Mouse (Mus musculus) heart, embryonic 14.5 days (tissue): ENCODE measurements around the gene Gm5105. TPM values are rescaled to one million over a fixed set of nuclear protein-coding genes. Genes with fewer than 3 reads are reported as not detected.

Experiments
- ATAC-seq: fragments of 200-750 bp; cut with Nextera tagmentation; 2 replicates; pipeline ENCODE4 v1.8.0; 2017; ENCODE audit warnings: low read depth, moderate TSS enrichment; ENCODE audit not compliant: insufficient number of reproducible peaks, insufficient read depth, low FRiP score
- H3K27ac ChIP-seq, 2 experiments: fragments of 200-500 bp in 1 of 2; fragments of 300-500 bp in 1 of 2; sonication (generic) in 1 of 2; replicated peaks in 1 of 2; 2 replicates each; pipeline ENCODE4 v1.5.1; 2012 to 2014; ENCODE audit warnings: low read depth in 2 of 2, low read length in 2 of 2, control low read depth in 1 of 2, mild to moderate bottlenecking in 1 of 2, mixed read lengths in 1 of 2; ENCODE audit not compliant: control insufficient read depth in 1 of 2, insufficient read depth in 1 of 2
- H3K27me3 ChIP-seq: fragments of 300-500 bp; sonication (generic); 2 replicates; pipeline ENCODE4 v1.6.1; 2014; ENCODE audit warnings: mild to moderate bottlenecking, low read length, control low read depth; ENCODE audit not compliant: control insufficient read depth, insufficient read depth
- H3K36me3 ChIP-seq: fragments of 300-500 bp; sonication (generic); 2 replicates; pipeline ENCODE4 v1.6.1; 2014; ENCODE audit warnings: mild to moderate bottlenecking, control low read depth, low read length, mixed read lengths; ENCODE audit not compliant: control insufficient read depth, insufficient read depth
- H3K4me1 ChIP-seq, 2 experiments: fragments of 200-500 bp in 1 of 2; fragments of 300-500 bp in 1 of 2; sonication (generic) in 1 of 2; 2 replicates each; pipeline ENCODE4 v1.6.1; 2012 to 2014; ENCODE audit warnings: low read length in 2 of 2, control low read depth in 1 of 2, mixed read lengths in 1 of 2; ENCODE audit not compliant: control insufficient read depth in 2 of 2, insufficient read depth in 2 of 2
- H3K4me2 ChIP-seq: fragments of 300-500 bp; sonication (generic); 2 replicates; pipeline ENCODE4 v1.6.1; 2014; ENCODE audit warnings: mild to moderate bottlenecking, low read length
- H3K4me3 ChIP-seq, 2 experiments: fragments of 200-500 bp in 1 of 2; fragments of 300-500 bp in 1 of 2; sonication (generic) in 1 of 2; 2 replicates each; pipeline ENCODE4 v1.5.1; 2012 to 2014; ENCODE audit warnings: low read length in 2 of 2, mild to moderate bottlenecking in 2 of 2, control low read depth in 1 of 2, low read depth in 1 of 2, moderate library complexity in 1 of 2; ENCODE audit not compliant: control insufficient read depth in 1 of 2, insufficient read depth in 1 of 2
- H3K9ac ChIP-seq: fragments of 300-500 bp; sonication (generic); 2 replicates; pipeline ENCODE4 v1.6.1; 2014; ENCODE audit warnings: mild to moderate bottlenecking, low read length
- H3K9me3 ChIP-seq: fragments of 300-500 bp; sonication (generic); 2 replicates; pipeline ENCODE4 v1.6.1; 2016; ENCODE audit warnings: low read length, control low read depth; ENCODE audit not compliant: control insufficient read depth
- WGBS: fragments of 180-500 bp; shearing (Covaris S2); extraction: QIAGEN DNeasy Blood & Tissue Kit; methylation state at CpG from one replicate; pipeline ENCODE4 v1.1.7; 2014; 5-methylcytosine and 5-hydroxymethylcytosine counted together
- polyA plus RNA-seq: library from polyadenylated mRNA; unstranded; fragments of >200 nt; fragmentation: Nextera tagmentation; extraction: Ambion mirVana; gene quantifications from 2 replicates; pipeline ENCODE4 v1.2.1, GENCODE M21; 2014

The Gm5105 gene
- polyA plus RNA-seq: 0.57 and 0.89 TPM in 2 replicates

DNA sequence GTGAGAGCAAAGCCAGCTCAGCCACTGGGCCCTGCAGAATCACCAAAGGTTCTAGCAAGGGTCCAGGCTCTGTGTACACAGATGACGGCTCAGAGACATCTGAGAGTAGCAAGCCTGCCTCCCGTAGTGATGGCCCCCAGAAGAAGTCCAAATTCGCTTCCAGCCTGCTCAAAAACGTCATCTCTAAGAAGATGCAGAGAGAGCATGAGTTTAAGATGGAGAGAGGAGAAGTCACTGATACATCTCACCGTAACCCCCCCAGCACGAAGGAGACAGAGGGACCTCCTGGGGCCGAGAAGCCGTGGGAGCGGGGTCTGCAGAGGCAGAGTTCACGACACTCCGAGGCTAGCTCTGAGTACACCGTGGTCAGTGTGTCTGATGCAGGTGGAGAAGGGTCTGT is at the start of gene Gm5105:
Gene Gm5105, minus strand, starts transcription at position 101 of the 400 bp plus-strand sequence.
- no peaks in the 10 kb centered on the region for H3K9me3 ChIP-seq
- peak within 1 kb of the TSS; percentile 40 to 50 for H3K4me3 ChIP-seq
- H3K4me2 ChIP-seq: peak within 1 kb of the TSS; percentile 80
- peaks cover 31 to 50% of the 10 kb centered on the region in 2 experiments for H3K4me1 ChIP-seq
- peak within 1 kb of the TSS; percentile 87 for H3K9ac ChIP-seq
- 87% methylated on average over 12 of the region's 12 CpGs for WGBS
- ATAC-seq: no peak
- H3K36me3 ChIP-seq: no peaks in the 10 kb centered on the region
- peak within 1 kb of the TSS; percentile 0 to 97; a peak in 3 of 4 replicates for H3K27ac ChIP-seq
- H3K27me3 ChIP-seq: no peaks in the 10 kb centered on the region

DNA sequence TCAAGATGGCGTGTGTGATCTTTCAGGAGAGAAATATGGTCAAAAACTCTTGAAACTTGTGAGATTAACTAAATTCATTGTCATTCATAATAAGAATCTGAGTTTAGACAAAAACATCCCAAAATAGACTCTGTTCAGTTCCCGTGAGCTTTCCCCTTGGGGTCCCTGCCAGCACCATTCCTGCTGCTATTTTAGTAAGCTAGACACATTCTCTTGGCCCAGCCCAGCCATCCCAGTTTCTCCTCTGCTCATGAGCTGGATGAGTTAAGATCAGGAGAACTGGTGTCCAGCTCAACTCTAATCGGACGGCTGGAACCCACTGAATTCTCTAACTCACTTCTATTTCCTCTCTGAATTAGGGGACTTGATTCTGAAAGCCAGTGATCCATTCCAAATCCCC is 49.7 kb upstream of the Gm5105 start:
- no peak overlapping the region; the same call in 1 of the 2 replicates for H3K4me2 ChIP-seq

DNA sequence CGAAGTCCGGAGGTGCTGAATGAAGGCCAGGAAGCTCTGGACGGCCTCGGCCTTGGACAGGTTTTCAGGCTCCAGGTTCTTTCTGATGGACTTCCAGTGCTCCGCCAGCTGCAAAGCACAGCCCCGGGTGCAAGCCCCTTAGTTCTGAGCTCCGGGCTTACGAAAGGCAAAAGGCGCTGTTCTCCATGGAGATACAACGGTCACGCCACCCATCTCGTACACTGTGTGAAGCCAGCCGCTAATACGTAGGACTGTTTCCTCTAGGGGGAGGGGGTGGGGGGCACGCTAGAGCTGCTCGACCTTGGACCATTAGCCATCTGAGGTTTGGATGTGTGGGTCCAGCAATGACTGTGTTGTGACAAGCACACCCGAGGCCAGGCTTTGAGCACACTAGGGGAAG is 46.9 kb upstream of the Gm5105 start:
- Histone ChIP-seq H3K4me2 (no peak overlapping the region), H3K9ac (no peak overlapping the region), H3K27ac (no peak overlapping the region), H3K4me1 (peaks cover 15 to 26% of the 10 kb centered on the region in 2 experiments), H3K4me3 (no peak overlapping the region), H3K36me3 (no peaks in the 10 kb centered on the region), H3K9me3 (no peaks in the 10 kb centered on the region), H3K27me3 (no peaks in the 10 kb centered on the region)
- 84% methylated on average over 17 of the region's 17 CpGs for WGBS
- ATAC-seq: no peak

More for the DNA sequence above, 49.7 kb upstream of the Gm5105 start:
- Histone ChIP-seq H3K4me3 (no peak overlapping the region), H3K9me3 (no peaks in the 10 kb centered on the region), H3K27me3 (no peaks in the 10 kb centered on the region), H3K27ac (peak overlapping the region; percentile 69 to 76; a peak in 3 of 4 replicates), H3K4me1 (peaks cover 22 to 37% of the 10 kb centered on the region in 2 experiments), H3K36me3 (no peaks in the 10 kb centered on the region), H3K9ac (no peak overlapping the region)
- ATAC-seq: no peak
- WGBS: 43% methylated on average over 4 of the region's 4 CpGs

DNA sequence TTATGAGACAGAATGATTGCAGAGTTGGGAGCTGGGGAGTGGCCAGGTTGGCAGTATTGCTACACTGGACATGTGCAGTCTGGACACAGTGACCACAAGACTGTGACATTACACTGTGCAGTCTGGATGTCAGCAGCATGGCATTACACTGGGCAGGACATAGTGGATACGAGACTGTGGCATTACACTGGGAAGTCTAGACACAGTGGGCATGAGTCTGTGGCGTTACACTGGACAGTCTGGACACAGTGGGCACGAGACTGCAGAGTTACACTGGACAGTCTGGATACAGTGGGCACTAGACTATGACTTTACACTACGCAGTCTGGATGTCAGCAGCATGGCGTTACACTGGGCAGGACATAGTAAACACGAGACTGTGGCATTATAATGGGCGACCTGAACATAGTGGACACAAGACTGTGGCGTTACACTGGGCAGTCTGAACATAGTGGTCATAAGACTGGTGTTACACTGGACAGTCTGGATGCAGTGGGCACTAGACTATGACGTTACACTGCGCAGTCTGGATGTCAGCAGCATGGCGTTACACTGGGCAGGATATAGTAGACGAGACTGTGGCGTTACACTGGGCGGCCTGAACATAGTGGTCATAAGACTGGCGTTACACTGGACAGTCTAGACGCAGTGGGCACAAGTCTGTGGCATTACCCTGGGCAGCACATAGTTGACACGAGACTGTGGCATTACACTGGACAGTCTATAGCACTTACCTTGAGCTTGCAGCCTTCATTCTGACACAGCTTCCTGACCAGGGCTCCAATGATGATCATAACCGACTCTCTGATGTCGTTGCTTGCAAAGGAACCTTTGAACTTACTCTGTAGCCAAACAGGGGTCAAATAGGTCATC is 44.0 kb upstream of the Gm5105 start:
- no peak for ATAC-seq
- 89% methylated on average over 19 of the region's 19 CpGs for WGBS

DNA sequence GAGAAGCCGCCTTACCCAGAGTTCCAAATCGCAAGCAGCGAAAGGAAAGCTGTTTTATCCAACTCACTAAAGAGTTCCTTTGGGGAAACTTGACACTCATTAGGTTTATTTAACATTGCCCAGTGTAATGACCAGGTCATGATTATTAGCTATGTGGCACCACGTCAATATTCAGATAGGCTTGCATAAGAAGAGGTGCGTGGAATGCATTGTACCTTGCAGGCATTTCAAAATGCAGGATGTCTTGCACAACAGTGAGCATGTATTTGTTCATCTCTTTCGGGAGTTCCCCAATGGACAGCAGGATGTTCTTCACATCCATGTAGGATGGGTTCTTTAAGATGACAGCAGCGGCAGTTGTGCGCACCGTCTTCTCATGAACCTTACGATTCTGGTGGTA is 39.7 kb upstream of the Gm5105 start:
- WGBS: 93% methylated on average over 10 of the region's 10 CpGs
- Histone ChIP-seq H3K4me3 (no peak overlapping the region), H3K9ac (no peak overlapping the region), H3K4me1 (no peaks in the 10 kb centered on the region), H3K27ac (no peak overlapping the region), H3K4me2 (no peak overlapping the region), H3K36me3 (no peaks in the 10 kb centered on the region), H3K27me3 (no peaks in the 10 kb centered on the region), H3K9me3 (no peaks in the 10 kb centered on the region)
- no peak for ATAC-seq

More for the DNA sequence above, 44.0 kb upstream of the Gm5105 start:
- no peak overlapping the region for H3K4me2 ChIP-seq
- no peak overlapping the region for H3K9ac ChIP-seq
- H3K4me3 ChIP-seq: no peak overlapping the region
- no peak overlapping the region for H3K27ac ChIP-seq
- no peaks in the 10 kb centered on the region for H3K36me3 ChIP-seq
- H3K27me3 ChIP-seq: no peaks in the 10 kb centered on the region
- H3K4me1 ChIP-seq: no peaks in the 10 kb centered on the region
- no peaks in the 10 kb centered on the region for H3K9me3 ChIP-seq

DNA sequence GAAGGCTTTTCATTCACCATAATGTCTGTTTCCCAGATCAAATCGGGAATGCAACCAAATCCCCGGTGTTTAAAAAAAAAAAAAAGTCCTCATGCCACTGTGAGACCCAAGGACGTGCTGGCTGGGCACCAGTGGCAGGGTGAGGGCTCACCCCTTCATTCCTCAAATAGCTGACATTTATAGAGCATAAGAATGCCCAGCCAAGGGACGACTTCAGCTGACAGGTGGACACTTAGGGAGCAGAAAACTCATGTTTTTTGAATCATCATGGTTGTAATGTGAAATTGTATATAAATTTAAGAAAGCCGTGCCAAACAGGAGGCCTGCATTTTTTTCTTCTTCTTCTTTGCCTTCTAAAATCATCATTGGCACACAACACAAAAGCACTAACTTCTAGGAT is 37.9 kb upstream of the Gm5105 start:
- H3K36me3 ChIP-seq: no peaks in the 10 kb centered on the region
- no peak overlapping the region for H3K27ac ChIP-seq
- no peak overlapping the region for H3K9ac ChIP-seq
- H3K27me3 ChIP-seq: no peaks in the 10 kb centered on the region
- no peaks in the 10 kb centered on the region for H3K4me1 ChIP-seq
- H3K4me3 ChIP-seq: no peak overlapping the region
- no peak overlapping the region for H3K4me2 ChIP-seq
- WGBS: 54% methylated on average over 5 of the region's 5 CpGs
- ATAC-seq: no peak
- H3K9me3 ChIP-seq: no peaks in the 10 kb centered on the region

DNA sequence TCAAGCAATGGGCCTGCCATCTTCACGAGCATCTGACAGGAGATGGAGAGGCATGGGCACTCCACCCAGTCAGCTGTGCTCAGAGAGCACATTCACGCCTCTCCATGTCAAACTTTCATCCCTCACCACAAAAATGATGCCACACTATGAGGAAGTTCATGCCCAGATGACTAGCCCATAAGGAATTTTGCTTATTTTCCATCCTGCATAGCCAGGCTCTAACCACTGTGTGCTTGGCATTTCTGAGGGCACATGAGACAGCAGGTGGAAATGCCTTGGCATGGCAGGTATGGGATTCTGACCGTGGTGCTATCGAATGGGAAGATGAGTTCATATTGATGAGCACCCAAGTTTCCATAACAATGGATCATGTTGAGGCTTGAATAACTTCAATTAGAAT is 36.5 kb upstream of the Gm5105 start:
- H3K27ac ChIP-seq: no peak overlapping the region
- H3K4me2 ChIP-seq: no peak overlapping the region
- WGBS: 89% methylated on average over 4 of the region's 4 CpGs
- no peak for ATAC-seq
- no peaks in the 10 kb centered on the region for H3K36me3 ChIP-seq
- no peaks in the 10 kb centered on the region for H3K27me3 ChIP-seq
- no peak overlapping the region for H3K4me3 ChIP-seq
- 0 out of 4 replicates have a peak, but pooled peaks cover 0 to under 1% of the 10 kb centered on the region in 2 experiments for H3K4me1 ChIP-seq
- H3K9me3 ChIP-seq: no peaks in the 10 kb centered on the region
- no peak overlapping the region for H3K9ac ChIP-seq
